Mouse (Mus musculus) heart, embryonic 11.5 days (tissue): Measurements from ENCODE around the gene Chrd. TPM values are rescaled to one million over a fixed set of nuclear protein-coding genes. Genes with fewer than 3 reads are reported as not detected.

Experiments used
- ATAC-seq: fragments of 200-750 bp; cut with Nextera tagmentation; replicated peaks from 2 replicates; pipeline ENCODE4 v1.8.0; 2017; ENCODE audit warnings: moderate library complexity; ENCODE audit not compliant: insufficient number of reproducible peaks, low FRiP score, low TSS enrichment
- H3K27ac ChIP-seq: fragments of 300-500 bp; sonication (generic); 2 replicates; pipeline ENCODE4 v1.5.1; 2014; ENCODE audit warnings: mild to moderate bottlenecking, low read depth, low read length
- H3K27me3 ChIP-seq: fragments of 300-500 bp; sonication (generic); 2 replicates; pipeline ENCODE4 v1.6.1; 2014; ENCODE audit warnings: mild to moderate bottlenecking, low read length, mixed read lengths; ENCODE audit not compliant: control insufficient read depth, insufficient read depth
- H3K36me3 ChIP-seq: fragments of 300-500 bp; sonication (generic); 2 replicates; pipeline ENCODE4 v1.6.1; 2014; ENCODE audit warnings: mild to moderate bottlenecking, low read length, moderate library complexity, mixed read lengths; ENCODE audit not compliant: control insufficient read depth, insufficient read depth
- H3K4me1 ChIP-seq: fragments of 300-500 bp; sonication (generic); 2 replicates; pipeline ENCODE4 v1.6.1; 2014; ENCODE audit warnings: low read length; ENCODE audit not compliant: control insufficient read depth, insufficient read depth
- H3K4me2 ChIP-seq: fragments of 300-500 bp; sonication (generic); 2 replicates; pipeline ENCODE4 v1.6.1; 2014; ENCODE audit warnings: mild to moderate bottlenecking, moderate library complexity
- H3K4me3 ChIP-seq: fragments of 300-500 bp; sonication (generic); 2 replicates; pipeline ENCODE4 v1.5.1; 2014; ENCODE audit warnings: low read depth, low read length
- H3K9ac ChIP-seq: fragments of 300-500 bp; sonication (generic); 2 replicates; pipeline ENCODE4 v1.6.1; 2014; ENCODE audit warnings: mild to moderate bottlenecking, low read depth, low read length, moderate library complexity
- H3K9me3 ChIP-seq: fragments of 300-500 bp; sonication (generic); replicated peaks from 2 replicates; pipeline ENCODE4 v1.6.1; 2016; ENCODE audit warnings: low read length; ENCODE audit not compliant: control insufficient read depth
- WGBS: fragments of 180-500 bp; shearing (Covaris S2); extraction: QIAGEN DNeasy Blood & Tissue Kit; methylation state at CpG from one replicate; pipeline ENCODE4 v1.1.7; 2014; ENCODE audit not compliant: insufficient replicate concordance; 5-methylcytosine and 5-hydroxymethylcytosine counted together
- polyA plus RNA-seq: library from polyadenylated mRNA; unstranded; fragments of >200 nt; fragmentation: Nextera tagmentation; extraction: Ambion mirVana; gene quantifications from 2 replicates; pipeline ENCODE4 v1.2.1, GENCODE M21; 2014

Chrd gene
- polyA plus RNA-seq, 1 experiment from 2014 or later = 0.42 TPM

- Histone ChIP-seq H3K9ac (no peak overlapping the region), H3K4me2 (no peak overlapping the region), H3K36me3 (no peaks in the 10 kb centered on the region), H3K4me3 (no peak overlapping the region), H3K9me3 (no peaks in the 10 kb centered on the region), H3K27me3 (no peaks in the 10 kb centered on the region), H3K27ac (no peak overlapping the region), H3K4me1 (no peaks in the 10 kb centered on the region)
- WGBS = 54% methylated on average over 6 of the region's 6 CpGs
- ATAC-seq = no peak
These were observed 58.9 kb downstream of the Chrd start for GRCm38 (mm10) chr16:20791803-20792202.

Other genes with a start within 250 kb of the Chrd start
- 83.3 and 96.1 TPM in 2 replicates for gene Eif2b5, start 234.3 kb upstream of the Chrd start, polyA plus RNA-seq
- gene Dvl3, start 216.1 kb upstream of the Chrd start, polyA plus RNA-seq = 32.2 and 34.8 TPM in 2 replicates
- gene Ap2m1, start 197.6 kb upstream of the Chrd start, polyA plus RNA-seq = 490 and 502 TPM in 2 replicates
- 41.4 and 44.9 TPM in 2 replicates for gene Abcf3, start 184.6 kb upstream of the Chrd start, polyA plus RNA-seq
- gene Vwa5b2, start 143.7 kb upstream of the Chrd start, polyA plus RNA-seq = 0.08 and 0.20 TPM in 2 replicates
- 26.6 and 28.0 TPM in 2 replicates for gene Eef1akmt4, start 121.5 kb upstream of the Chrd start, polyA plus RNA-seq
- gene Gm49333, start 121.5 kb upstream of the Chrd start, polyA plus RNA-seq = 0.10 TPM in 1 of 2 replicates, not detected in the other
- gene Alg3, start 121.4 kb upstream of the Chrd start, polyA plus RNA-seq = 39.5 and 41.3 TPM in 2 replicates
- gene Camk2n2, start 111.8 kb upstream of the Chrd start, polyA plus RNA-seq = 0.84 and 0.96 TPM in 2 replicates
- 1.3 and 1.6 TPM in 2 replicates for gene Ece2, start 103.3 kb upstream of the Chrd start, polyA plus RNA-seq
- gene Psmd2, start 81.5 kb upstream of the Chrd start, polyA plus RNA-seq = 275 and 327 TPM in 2 replicates
- 117 and 133 TPM in 2 replicates for gene Eif4g1, start 64.8 kb upstream of the Chrd start, polyA plus RNA-seq
- 2.6 and 4.9 TPM in 2 replicates for gene Fam131a, start 39.9 kb upstream of the Chrd start, polyA plus RNA-seq
- 65.0 and 65.9 TPM in 2 replicates for gene Polr2h, start 15.5 kb upstream of the Chrd start, polyA plus RNA-seq
- 5.7 and 6.7 TPM in 2 replicates for gene Clcn2, start 15.4 kb upstream of the Chrd start, polyA plus RNA-seq
- gene Thpo, start 1.4 kb downstream of the Chrd start, polyA plus RNA-seq = 0.49 TPM in 1 of 2 replicates, not detected in the other